ENCODE assay signal across 1 mouse cellular context in the genomic region with DNA sequence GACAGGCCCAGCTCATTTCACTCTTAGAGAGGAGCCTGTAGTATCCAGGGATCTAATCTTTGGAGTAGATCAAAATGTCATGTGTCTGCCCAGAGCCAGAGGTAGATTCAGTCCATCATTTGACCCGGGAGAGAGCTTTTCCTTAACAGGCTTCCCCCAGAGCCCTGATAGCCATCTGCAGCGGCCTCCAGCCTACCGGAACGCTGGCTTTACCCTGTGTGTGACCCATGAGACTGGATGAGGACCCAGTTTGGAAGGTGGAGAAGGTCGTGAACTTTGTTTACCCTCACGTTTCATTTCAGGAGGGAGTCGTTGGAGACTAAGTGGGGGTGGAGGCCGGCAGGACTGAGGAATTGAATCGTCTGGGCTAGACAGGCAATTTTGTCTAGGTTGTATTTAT.
A peak's percentile ranks its signal among the peaks of the same experiment; 100 is the strongest.
TF ChIP-seq lines count a peak whose summit lies in the region.

No protein-coding gene starts in this region.

TF ChIP-seq in MEL, 35 proteins besides CTCF, POLR2A, EP300 and RAD21:
- TF ChIP-seq TAL1 (IDR thresholded peaks at IDR 0.05; ENCODE audit: low read length) = no peak
- 0 out of 2 replicates have a peak, but pooled peaks have one; percentile 29 for TF ChIP-seq MXI1 (IDR thresholded peaks at IDR 0.05; ENCODE audit: low read depth, low read length)
- TF ChIP-seq HCFC1 (IDR thresholded peaks at IDR 0.05; ENCODE audit: low read depth, low read length) = no peak
- TF ChIP-seq MAZ (IDR thresholded peaks at IDR 0.05; ENCODE audit: low read depth, low read length) = no peak
